Mouse (Mus musculus) liver, postnatal 0 days (tissue): ENCODE data around the gene Nlrc5.

Experiments used
- CTCF ChIP-seq: sonication (generic); IDR thresholded peaks from 2 replicates; pipeline ENCODE4 v1.5.1; 2016; ENCODE audit warnings: antibody characterized with exemption, low read depth
- EP300 ChIP-seq: IDR thresholded peaks from 2 replicates; pipeline ENCODE4 v1.6.1; 2016; ENCODE audit warnings: antibody characterized with exemption, low read depth, mild to moderate bottlenecking

DNA sequence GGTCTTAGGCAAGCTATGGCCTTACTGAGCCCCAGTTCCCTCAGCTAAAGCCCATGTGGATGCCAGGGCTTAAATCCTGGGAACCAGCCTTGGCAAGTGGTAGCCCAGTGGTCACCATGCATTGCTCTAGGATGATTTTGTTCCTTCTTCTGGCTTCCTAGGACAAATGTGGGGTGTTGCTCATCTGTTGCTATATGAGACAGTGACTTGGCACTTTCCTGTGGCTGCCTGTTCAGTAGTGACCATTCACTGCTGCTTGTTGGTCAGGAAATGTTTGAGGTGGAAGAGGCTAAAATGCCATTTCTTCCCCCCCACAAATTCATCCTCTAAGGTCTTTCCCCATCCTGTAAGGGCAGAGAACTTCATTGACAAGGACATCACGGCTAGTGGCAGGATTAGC is 135.3 kb downstream of the Nlrc5 start:
- TF ChIP-seq EP300, result no peak
- no peak for TF ChIP-seq CTCF
